ENCODE assay signal across 12 mouse cellular contexts in genomic region chr1:155064111-155064510, GRCm38 (mm10). TPM values are rescaled to one million over a fixed set of nuclear protein-coding genes. Genes with fewer than 3 reads are reported as not detected.
A peak's percentile ranks its signal among the peaks of the same experiment; 100 is the strongest.
DNase-seq lines count a peak whose midpoint lies in the region; ATAC-seq lines count a peak whose summit lies in the region.
"Had no signal": no experiment of that assay in that cellular context is flagged by ENCODE, and none has a peak within 500 bp of the region (broad histone marks: within the 10 kb centered on the region; RNA-seq: fewer than 3 reads in every experiment).

No protein-coding gene starts in this region.

- H3K9me3 ChIP-seq in hindbrain, embryonic 10.5 days: no peaks in the 10 kb centered on the region
- H3K9me3 ChIP-seq in hindbrain, embryonic 11.5 days (ENCODE audit: control insufficient read depth, low read length): no peaks in the 10 kb centered on the region
- H3K9me3 ChIP-seq: embryonic facial prominence, embryonic 10.5 days; forebrain, embryonic 13.5 days had no signal

- H3K9ac ChIP-seq in hindbrain, embryonic 11.5 days (ENCODE audit: low read depth, low read length): no peak overlapping the region
- H3K9ac ChIP-seq: forebrain, embryonic 13.5 days had no signal

- peak overlapping the region; percentile 59 for H3K27ac ChIP-seq in hindbrain, embryonic 10.5 days
- no peak overlapping the region for H3K27ac ChIP-seq in hindbrain, embryonic 11.5 days (ENCODE audit: low read depth, low read length)
- H3K27ac ChIP-seq in brown adipose tissue, adult 24 weeks (replicated peaks; ENCODE audit: low read depth, low read length): peak overlapping the region; percentile 85
- H3K27ac ChIP-seq: forebrain, embryonic 13.5 days had no signal

- ATAC-seq in hindbrain, embryonic 11.5 days (ENCODE audit: low FRiP score): no peak
- ATAC-seq in erythroblast, adult 5-6 weeks (replicated peaks; ENCODE audit: low FRiP score, poor library complexity, severe bottlenecking): no peak
- ATAC-seq: forebrain, embryonic 13.5 days had no signal

- DNase-seq in hindbrain, embryonic 10.5 days (ENCODE audit: low spot score): no peak
- DNase-seq in hindbrain, embryonic 11.5 days (ENCODE audit: low spot score): no peak
- DNase-seq in adipocyte (ENCODE audit: low spot score): peak; percentile 75
- peak; percentile 42 to 63 for DNase-seq in kidney, postnatal 4 days
- DNase-seq in embryo, embryonic 10 days (ENCODE audit: low spot score): no peak
- DNase-seq: gastrocnemius, postnatal 10 days; spleen, adult 18-20 months; thymus, adult 2 months had no signal

- H3K4me2 ChIP-seq in hindbrain, embryonic 11.5 days (replicated peaks; ENCODE audit: low read depth, low read length): no peak overlapping the region
- H3K4me2 ChIP-seq: forebrain, embryonic 13.5 days had no signal

- H3K4me3 ChIP-seq in hindbrain, embryonic 10.5 days: no peak overlapping the region
- H3K4me3 ChIP-seq in hindbrain, embryonic 11.5 days (ENCODE audit: low read depth, low read length): no peak overlapping the region
- H3K4me3 ChIP-seq in brown adipose tissue, adult 24 weeks (ENCODE audit: insufficient read depth, low read depth, low read length): no peak overlapping the region
- H3K4me3 ChIP-seq: embryonic facial prominence, embryonic 10.5 days; forebrain, embryonic 13.5 days had no signal

- H3K4me1 ChIP-seq in hindbrain, embryonic 10.5 days (replicated peaks): peaks cover 33% of the 10 kb centered on the region
- no peaks in the 10 kb centered on the region for H3K4me1 ChIP-seq in hindbrain, embryonic 11.5 days (replicated peaks; ENCODE audit: control insufficient read depth, insufficient read depth, low read length)
- H3K4me1 ChIP-seq in brown adipose tissue, adult 24 weeks (ENCODE audit: control insufficient read depth, insufficient read depth, insufficient read length, low read length): peaks cover 41% of the 10 kb centered on the region

- 90% methylated on average over 5 of the region's 5 CpGs for WGBS in hindbrain, embryonic 10.5 days
- 86% methylated on average over 5 of the region's 5 CpGs for WGBS in hindbrain, embryonic 11.5 days

- H3K36me3 ChIP-seq in hindbrain, embryonic 10.5 days: no peaks in the 10 kb centered on the region
- no peaks in the 10 kb centered on the region for H3K36me3 ChIP-seq in hindbrain, embryonic 11.5 days (ENCODE audit: control insufficient read depth, insufficient read depth, low read length)
- H3K36me3 ChIP-seq: embryonic facial prominence, embryonic 10.5 days had no signal

- peaks cover 18% of the 10 kb centered on the region for H3K27me3 ChIP-seq in hindbrain, embryonic 10.5 days (ENCODE audit: insufficient read depth, poor library complexity, severe bottlenecking)
- H3K27me3 ChIP-seq in hindbrain, embryonic 11.5 days (ENCODE audit: control insufficient read depth, insufficient read depth, low read length): no peaks in the 10 kb centered on the region
- H3K27me3 ChIP-seq: forebrain, embryonic 13.5 days had no signal

RNA-seq across cellular contexts. Expression of gene Ier5, which starts 35.3 kb away (rescaled TPM):
- polyA plus RNA-seq in hindbrain, embryonic 10.5 days (2016; fragmentation: Nextera tagmentation; extraction: Ambion mirVana): 4.1 and 7.0 TPM in 2 replicates
- 12.7 and 17.1 TPM in 2 replicates for polyA plus RNA-seq in hindbrain, embryonic 11.5 days (2014; fragmentation: Nextera tagmentation; extraction: Ambion mirVana)
- polyA plus RNA-seq in brown adipose tissue, adult 24 weeks (2012; ENCODE audit: insufficient read depth, insufficient read length, missing spikeins): 3.2 and 5.6 TPM in 2 replicates
- 7.5 and 9.0 TPM in 2 replicates for total RNA-seq in erythroblast, adult 5-6 weeks (2015; ENCODE audit: low replicate concordance)
- 7.6 and 9.8 TPM in 2 replicates for total RNA-seq in erythroblast, adult 5-6 weeks (2017; ENCODE audit: low replicate concordance)

Comparison
In these comparisons a context has a peak if more than half of its experiments do, and no peak if none do; other contexts are left out.
1. DNase-seq: peak in adipocyte (single experiment) and kidney, postnatal 4 days (2 of 2); none in hindbrain, embryonic 10.5 days (single experiment), hindbrain, embryonic 11.5 days (single experiment) and embryo, embryonic 10 days (single experiment).